Mouse (Mus musculus): Measurements from ENCODE around the gene Fndc3b. TPM values are rescaled to one million over a fixed set of nuclear protein-coding genes. Genes with fewer than 3 reads are reported as not detected.

The Fndc3b gene
- polyA plus RNA-seq (2017; shearing (Covaris generic)) = 1 to 10 TPM in 1 of 2 experiments, under 1 TPM in 1; 0.57 to 1.1 TPM

DNA sequence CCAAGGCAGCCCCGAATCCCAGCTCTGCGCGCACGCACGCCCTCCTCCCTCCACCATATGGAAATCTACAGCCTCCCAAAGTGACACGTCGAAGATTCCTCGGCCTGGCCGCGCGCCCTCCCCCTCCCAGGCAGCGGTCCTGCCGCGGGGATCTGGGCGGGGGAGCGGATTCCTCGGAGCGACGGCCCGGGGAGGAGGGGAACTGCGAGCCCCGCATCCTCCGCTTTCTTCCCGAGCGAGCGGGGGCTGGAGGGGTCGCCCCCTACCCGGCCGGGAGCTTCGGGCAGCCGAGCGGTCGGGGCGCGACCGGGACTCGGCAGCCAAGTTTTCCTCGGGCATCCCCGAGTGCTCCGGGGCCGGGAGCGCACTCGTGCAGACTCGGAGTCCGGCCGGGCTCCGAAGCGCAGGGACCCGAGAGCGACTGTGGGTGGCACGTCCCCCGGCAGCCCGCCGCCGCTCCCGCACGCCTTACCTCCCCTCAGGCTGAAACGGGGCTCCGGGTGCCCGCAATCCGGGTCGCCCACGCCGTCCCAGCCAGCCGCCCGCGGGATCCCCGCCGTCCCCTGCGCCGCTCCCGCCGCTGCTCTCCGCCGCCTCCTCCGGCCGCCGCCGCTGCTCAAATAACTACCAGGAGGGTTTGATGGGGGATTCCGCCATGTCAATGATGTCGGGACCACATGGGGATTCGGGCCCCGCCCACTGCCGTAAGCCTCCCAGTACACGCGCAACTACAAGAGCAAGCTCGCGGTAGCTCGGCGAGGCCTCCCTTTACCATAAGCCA is at the start of gene Fndc3b:
Gene Fndc3b, minus strand, starts transcription at position 660 of the 781 bp plus-strand sequence.

DNA sequence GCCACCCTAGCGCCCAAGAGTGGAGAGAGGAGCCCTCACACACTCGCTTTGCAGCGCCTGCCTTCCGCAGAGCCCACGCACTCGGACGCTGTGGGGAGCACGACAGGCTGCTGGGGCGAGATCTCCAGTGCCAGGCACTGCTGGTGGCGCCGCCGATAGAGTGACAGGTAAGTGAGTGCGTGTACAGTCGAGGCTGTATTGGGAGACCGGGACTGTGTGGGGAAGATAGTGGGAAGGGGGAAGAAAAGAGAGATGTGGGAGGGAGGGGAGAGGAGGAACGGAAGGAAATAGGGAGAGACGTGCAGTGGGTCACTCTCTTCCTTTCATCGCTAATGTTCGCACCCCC is 339.9 kb downstream of the Fndc3b start, which contains the start of gene Ghsr:
Gene Ghsr, plus strand, starts transcription at position 76 of the 346 bp plus-strand sequence.

Other genes with a start within 250 kb of the Fndc3b start
- gene Tmem212, start 185.1 kb upstream of the Fndc3b start, polyA plus RNA-seq (2017; shearing (Covaris generic)) = not detected
- under 1 TPM; 0.21 to 0.70 TPM for gene Pld1, start 227.4 kb upstream of the Fndc3b start, polyA plus RNA-seq (2017; shearing (Covaris generic))

All from activated CD4-positive, CD25-positive, alpha-beta regulatory T cell (primary cell).